Mouse (Mus musculus) embryonic facial prominence, embryonic 14.5 days (tissue): ENCODE measurements around the gene Cacna1d. TPM values are rescaled to one million over a fixed set of nuclear protein-coding genes. Genes with fewer than 3 reads are reported as not detected.

Source experiments
- ATAC-seq: fragments of 200-750 bp; cut with Nextera tagmentation; 2 replicates; pipeline ENCODE4 v1.8.0; 2017; ENCODE audit warnings: low read depth, moderate number of reproducible peaks, moderate TSS enrichment
- DNase-seq: peaks from one replicate; pipeline ENCODE4 v3.0.0-alpha.2; 2015; ENCODE audit warnings: low spot score
- H3K27ac ChIP-seq: fragments of 300-500 bp; sonication (generic); replicated peaks from 2 replicates; pipeline ENCODE4 v1.5.1; 2014; ENCODE audit warnings: low read depth, mild to moderate bottlenecking, low read length, moderate library complexity
- H3K27me3 ChIP-seq: fragments of 300-500 bp; sonication (generic); replicated peaks from 2 replicates; pipeline ENCODE4 v1.6.1; 2014; ENCODE audit warnings: low read length; ENCODE audit not compliant: control insufficient read depth, insufficient read depth
- H3K36me3 ChIP-seq: fragments of 300-500 bp; sonication (generic); 2 replicates; pipeline ENCODE4 v1.6.1; 2014; ENCODE audit warnings: low read length, mixed read lengths; ENCODE audit not compliant: control insufficient read depth, insufficient read depth
- H3K4me1 ChIP-seq: fragments of 300-500 bp; sonication (generic); 2 replicates; pipeline ENCODE4 v1.6.1; 2014; ENCODE audit warnings: antibody characterized with exemption, low read length; ENCODE audit not compliant: control insufficient read depth, insufficient read depth
- H3K4me2 ChIP-seq: fragments of 300-500 bp; sonication (generic); 2 replicates; pipeline ENCODE4 v1.6.1; 2014; ENCODE audit warnings: low read depth, mild to moderate bottlenecking, low read length, moderate library complexity, mixed read lengths
- H3K4me3 ChIP-seq: fragments of 300-500 bp; sonication (generic); 2 replicates; pipeline ENCODE4 v1.5.1; 2014; ENCODE audit warnings: low read depth, mild to moderate bottlenecking, low read length
- H3K9ac ChIP-seq: fragments of 300-500 bp; sonication (generic); 2 replicates; pipeline ENCODE4 v1.6.1; 2014; ENCODE audit warnings: low read depth, mild to moderate bottlenecking, low read length, moderate library complexity, mixed read lengths
- H3K9me3 ChIP-seq: fragments of 300-500 bp; sonication (generic); 2 replicates; pipeline ENCODE4 v1.6.1; 2016; ENCODE audit warnings: low read length; ENCODE audit not compliant: control insufficient read depth
- WGBS: fragments of 180-500 bp; shearing (Covaris S2); extraction: QIAGEN DNeasy Blood & Tissue Kit; methylation state at CpG from one replicate; pipeline ENCODE4 v1.1.7; 2014; 5-methylcytosine and 5-hydroxymethylcytosine counted together
- polyA plus RNA-seq: library from polyadenylated mRNA; unstranded; fragments of >200 nt; fragmentation: Nextera tagmentation; extraction: Ambion mirVana; gene quantifications from 2 replicates; pipeline ENCODE4 v1.2.1, GENCODE M21; 2014

Cacna1d gene
- polyA plus RNA-seq, 1 experiment from 2014 or later, result 3.5 TPM

DNA sequence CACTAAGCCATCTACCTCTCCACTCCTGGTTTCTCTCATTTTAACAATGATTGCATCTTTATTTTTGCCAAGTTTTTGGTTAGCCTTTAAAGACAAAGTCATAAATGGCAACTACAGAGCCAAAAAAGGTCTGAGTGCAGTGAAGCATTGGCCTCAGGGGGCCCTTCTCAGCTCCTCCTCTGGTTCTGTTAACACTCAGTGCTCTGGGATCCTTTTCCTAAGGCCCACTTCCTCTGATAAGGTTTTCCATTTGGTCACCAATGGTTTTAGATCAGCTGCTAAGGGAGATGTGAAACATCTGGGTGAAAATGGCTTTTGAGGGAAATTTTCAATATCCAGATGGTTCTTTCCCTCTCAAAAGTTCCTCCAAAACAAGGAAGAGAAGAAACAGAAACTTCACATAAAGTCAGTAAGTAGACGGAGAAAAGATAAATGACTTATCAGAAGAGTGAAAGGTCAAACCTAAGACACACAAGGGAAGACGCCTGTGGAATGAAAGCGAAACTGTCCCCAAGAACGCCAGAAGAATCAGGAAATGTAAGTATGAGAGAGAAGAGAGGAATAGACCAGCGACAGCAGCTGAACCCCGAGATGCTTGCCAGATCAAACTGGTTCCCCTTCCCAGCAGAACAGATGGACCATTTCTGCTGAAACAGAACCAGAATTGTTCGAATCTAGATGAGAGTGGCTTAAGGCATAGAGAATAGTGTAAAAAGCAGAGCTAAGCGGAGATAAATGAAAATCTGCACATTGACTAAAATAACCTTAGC is 85.6 kb downstream of the Cacna1d start:
- Histone ChIP-seq H3K27ac (no peak overlapping the region), H3K4me2 (no peak overlapping the region), H3K4me1 (no peaks in the 10 kb centered on the region), H3K27me3 (no peaks in the 10 kb centered on the region), H3K9ac (no peak overlapping the region), H3K36me3 (no peaks in the 10 kb centered on the region), H3K4me3 (no peak overlapping the region), H3K9me3 (0 out of 2 replicates have a peak, but pooled peaks cover 3% of the 10 kb centered on the region)
- DNase-seq, result no peak
- no peak for ATAC-seq
- WGBS, result 70% methylated on average over 8 of the region's 8 CpGs

DNA sequence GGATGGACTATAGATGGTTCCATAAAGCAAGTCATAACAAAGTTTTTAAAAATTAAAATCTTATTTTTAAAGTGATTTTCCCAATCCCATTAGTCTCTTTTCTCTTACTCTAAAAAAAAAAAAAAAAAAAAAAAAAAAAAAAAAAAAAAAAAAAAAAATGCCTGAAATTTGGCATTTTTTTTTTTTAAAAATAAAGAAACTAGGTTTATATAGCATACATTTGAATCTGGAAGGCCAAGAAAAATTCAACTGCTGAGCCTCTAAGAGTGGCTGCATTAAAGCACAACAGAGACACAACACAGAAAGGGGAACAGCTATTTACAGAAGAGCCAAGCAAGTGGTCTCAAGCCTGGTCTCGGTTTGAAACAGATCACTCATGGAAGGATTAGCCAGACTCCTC is 112.9 kb downstream of the Cacna1d start:
- no peaks in the 10 kb centered on the region for H3K4me1 ChIP-seq
- H3K4me2 ChIP-seq, result no peak overlapping the region
- no peak for DNase-seq
- no peaks in the 10 kb centered on the region for H3K27me3 ChIP-seq
- peaks cover 4% of the 10 kb centered on the region; the same call in 1 of the 2 replicates for H3K9me3 ChIP-seq
- H3K9ac ChIP-seq, result no peak overlapping the region
- H3K4me3 ChIP-seq, result no peak overlapping the region
- WGBS, result 65% methylated on average over 1 of the region's 1 CpGs
- H3K36me3 ChIP-seq, result no peaks in the 10 kb centered on the region
- ATAC-seq, result no peak
- H3K27ac ChIP-seq, result no peak overlapping the region

DNA sequence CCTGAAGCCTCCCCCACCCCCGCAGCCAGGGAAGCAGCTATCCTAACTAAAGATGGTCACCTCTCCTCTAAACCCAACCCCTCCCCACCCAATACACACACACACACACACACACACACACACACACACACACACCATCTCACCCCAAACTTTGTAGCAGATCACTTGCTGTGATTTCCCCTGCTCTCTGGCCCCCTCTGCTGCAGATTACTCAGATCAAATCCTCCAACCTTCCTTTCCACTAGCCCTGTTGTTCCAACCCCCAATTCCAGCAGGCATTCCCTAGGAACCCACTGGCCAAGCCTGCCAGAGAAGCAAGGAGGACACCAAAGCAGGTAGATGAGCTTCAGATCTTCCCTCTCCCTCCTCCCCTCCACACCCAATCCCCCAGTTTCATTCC is 118.4 kb downstream of the Cacna1d start:
- DNase-seq, result no peak
- Histone ChIP-seq H3K4me1 (no peaks in the 10 kb centered on the region), H3K27ac (no peak overlapping the region), H3K36me3 (no peaks in the 10 kb centered on the region), H3K9me3 (peaks cover 4% of the 10 kb centered on the region; the same call in 1 of the 2 replicates), H3K9ac (no peak overlapping the region), H3K4me2 (no peak overlapping the region), H3K27me3 (no peaks in the 10 kb centered on the region), H3K4me3 (no peak overlapping the region)
- WGBS, result 25% methylated on average over 1 of the region's 1 CpGs
- ATAC-seq, result no peak

DNA sequence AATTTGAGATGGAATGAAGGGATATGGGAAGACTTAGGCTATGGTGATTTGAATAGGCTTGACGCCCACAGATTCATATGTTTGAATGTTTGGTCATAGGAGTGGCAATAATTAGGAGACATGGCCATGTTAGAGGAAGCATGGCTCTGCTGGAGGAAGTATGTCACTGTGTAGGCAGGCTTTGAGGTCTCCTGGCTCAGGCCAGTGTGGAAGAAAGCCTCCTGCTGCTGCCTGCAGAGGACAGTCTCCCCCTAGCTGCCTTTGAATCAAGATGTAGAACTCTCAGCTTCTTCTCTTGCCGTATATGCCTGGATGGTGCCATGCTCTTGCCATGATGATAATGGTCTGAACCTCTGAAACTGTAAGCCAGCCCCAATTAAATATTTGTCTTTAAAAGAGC is 120.2 kb downstream of the Cacna1d start:
- DNase-seq (no peak), ATAC-seq (no peak)
- Histone ChIP-seq H3K27ac (no peak overlapping the region), H3K9me3 (peaks cover 4% of the 10 kb centered on the region; the same call in 1 of the 2 replicates), H3K4me3 (no peak overlapping the region), H3K36me3 (no peaks in the 10 kb centered on the region), H3K4me1 (no peaks in the 10 kb centered on the region), H3K4me2 (no peak overlapping the region), H3K9ac (no peak overlapping the region), H3K27me3 (no peaks in the 10 kb centered on the region)
- 75% methylated on average over 2 of the region's 2 CpGs for WGBS

DNA sequence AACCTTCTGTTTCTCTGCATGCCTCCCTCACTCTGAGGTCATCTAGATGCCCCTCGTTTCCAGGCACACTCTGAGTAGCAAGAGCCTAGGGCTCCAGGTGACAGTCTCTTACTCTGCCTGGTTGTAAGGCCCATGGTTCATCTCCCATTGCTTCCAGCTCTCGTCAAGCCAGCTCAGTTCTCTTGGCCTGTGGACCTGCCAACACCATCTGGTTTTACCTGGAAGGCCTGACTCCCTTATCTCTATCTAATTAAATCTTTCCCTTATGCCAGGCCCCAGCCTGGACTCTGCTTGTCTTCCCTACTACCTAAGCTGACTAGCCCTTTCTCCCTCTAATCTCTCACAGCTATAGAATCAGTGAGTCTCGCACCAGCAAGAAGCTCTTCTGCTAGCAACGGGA is 124.2 kb downstream of the Cacna1d start:
- DNase-seq (no peak), ATAC-seq (no peak)
- Histone ChIP-seq H3K9ac (no peak overlapping the region), H3K4me1 (no peaks in the 10 kb centered on the region), H3K4me3 (no peak overlapping the region), H3K36me3 (no peaks in the 10 kb centered on the region), H3K9me3 (no peaks in the 10 kb centered on the region), H3K27me3 (no peaks in the 10 kb centered on the region), H3K27ac (no peak overlapping the region), H3K4me2 (no peak overlapping the region)
- 79% methylated on average over 4 of the region's 4 CpGs for WGBS

DNA sequence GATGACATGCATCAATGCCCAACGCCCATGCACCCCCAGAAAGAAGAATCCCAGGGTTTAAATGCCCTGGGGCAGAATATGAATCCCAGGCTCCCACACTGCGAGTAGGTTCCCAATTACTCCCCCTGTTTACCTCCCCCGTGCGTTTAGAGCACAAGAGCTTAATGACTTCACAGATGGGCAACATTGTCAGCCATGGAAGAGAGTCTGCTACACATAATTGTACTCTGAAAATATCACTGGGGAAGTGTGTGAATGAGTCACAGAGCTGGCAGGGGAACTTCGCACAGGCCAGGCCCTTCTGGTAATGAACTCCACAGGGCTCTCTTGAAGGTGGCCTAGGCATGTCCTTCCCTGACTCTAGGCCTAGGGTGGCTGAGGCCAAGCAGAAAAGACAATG is 125.4 kb downstream of the Cacna1d start:
- no peak overlapping the region for H3K4me2 ChIP-seq
- 59% methylated on average over 5 of the region's 5 CpGs for whole genome bisulfite sequencing
- no peak overlapping the region for H3K4me3 ChIP-seq
- H3K27me3 ChIP-seq, result no peaks in the 10 kb centered on the region
- DNase-seq (no peak), ATAC-seq (no peak)
- H3K4me1 ChIP-seq, result no peaks in the 10 kb centered on the region
- H3K27ac ChIP-seq, result no peak overlapping the region
- no peaks in the 10 kb centered on the region for H3K9me3 ChIP-seq
- no peaks in the 10 kb centered on the region for H3K36me3 ChIP-seq
- H3K9ac ChIP-seq, result no peak overlapping the region

DNA sequence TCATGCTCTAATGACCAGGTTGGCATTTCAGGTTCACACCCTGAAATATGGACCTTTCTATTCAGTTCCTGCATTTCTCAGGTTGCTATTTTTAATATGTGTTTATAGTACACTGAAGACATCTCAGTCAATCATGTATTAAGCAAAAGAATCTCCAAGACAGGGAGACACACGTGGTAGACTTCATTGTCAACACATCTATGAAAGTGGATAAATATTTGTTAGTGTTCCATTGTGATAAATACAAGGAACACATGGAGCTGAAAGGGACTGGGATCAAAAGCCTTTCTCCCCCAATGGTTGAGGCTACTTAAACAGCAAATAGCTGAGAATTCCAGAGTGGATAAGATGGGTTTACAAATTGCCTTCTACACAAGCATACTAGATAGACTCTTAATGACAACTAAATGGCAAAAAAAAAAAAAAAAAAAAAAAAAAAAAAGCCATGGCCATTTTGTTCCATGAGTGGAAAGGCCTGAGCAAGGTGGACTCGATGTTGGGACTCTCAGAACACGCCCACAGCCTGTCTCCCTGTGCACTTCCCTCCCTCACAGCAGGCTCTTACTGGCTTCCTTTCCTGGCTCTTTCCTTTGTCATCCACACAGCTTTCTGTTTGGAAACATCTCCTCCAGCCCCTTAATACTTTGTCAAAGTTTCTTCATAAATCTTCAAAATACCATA is 127.6 kb downstream of the Cacna1d start:
- Histone ChIP-seq H3K36me3 (no peaks in the 10 kb centered on the region), H3K4me2 (no peak overlapping the region), H3K9ac (no peak overlapping the region), H3K9me3 (no peaks in the 10 kb centered on the region), H3K27ac (no peak overlapping the region), H3K4me3 (no peak overlapping the region), H3K4me1 (no peaks in the 10 kb centered on the region), H3K27me3 (no peaks in the 10 kb centered on the region)
- no peak for DNase-seq
- ATAC-seq, result no peak
- 72% methylated on average over 3 of the region's 3 CpGs for WGBS

DNA sequence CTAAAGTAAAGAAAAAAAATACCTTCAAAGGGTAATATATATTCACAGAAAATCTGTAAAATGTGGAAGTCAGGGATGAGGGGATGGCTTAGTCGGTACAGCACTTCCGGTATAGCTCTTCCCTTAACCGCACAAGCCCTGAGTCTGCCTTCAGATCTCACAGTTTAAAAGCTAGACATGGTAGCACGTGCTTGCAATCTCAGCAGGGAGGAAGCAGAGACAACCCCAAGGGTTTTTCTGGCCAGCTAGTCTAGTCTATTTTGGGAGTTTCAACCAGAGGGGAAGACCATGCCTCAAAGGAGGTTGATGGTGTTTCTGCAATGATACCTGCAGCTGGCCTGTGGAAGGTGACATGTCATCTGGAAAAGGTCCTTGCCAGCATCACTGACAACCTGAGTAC is 128.9 kb downstream of the Cacna1d start:
- Histone ChIP-seq H3K36me3 (no peaks in the 10 kb centered on the region), H3K27me3 (no peaks in the 10 kb centered on the region), H3K4me3 (no peak overlapping the region), H3K27ac (no peak overlapping the region), H3K4me2 (no peak overlapping the region), H3K9me3 (no peaks in the 10 kb centered on the region), H3K9ac (no peak overlapping the region), H3K4me1 (no peaks in the 10 kb centered on the region)
- WGBS, result 85% methylated on average over 4 of the region's 4 CpGs
- DNase-seq, result no peak
- ATAC-seq, result no peak

DNA sequence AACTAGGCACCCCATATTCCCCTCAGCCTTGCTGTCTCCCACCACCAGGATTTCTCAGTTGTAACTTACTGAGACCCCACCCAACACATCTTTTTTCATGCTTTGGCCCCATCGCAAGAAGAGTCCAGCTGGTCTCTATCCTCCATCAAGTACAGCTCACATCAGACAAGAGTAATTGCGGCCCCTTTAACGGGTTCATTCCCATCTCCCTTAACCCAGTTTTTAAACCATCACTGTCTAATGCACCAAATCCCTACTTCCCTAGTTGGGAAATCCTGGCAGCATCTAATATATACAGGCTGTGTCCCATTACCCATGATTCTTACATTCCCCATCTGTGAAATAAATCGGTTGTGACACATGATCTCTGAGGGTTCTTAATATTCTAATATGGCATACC is 130.8 kb downstream of the Cacna1d start:
- no peak overlapping the region for H3K4me3 ChIP-seq
- no peaks in the 10 kb centered on the region for H3K4me1 ChIP-seq
- no peak overlapping the region for H3K9ac ChIP-seq
- ATAC-seq, result no peak
- H3K27me3 ChIP-seq, result no peaks in the 10 kb centered on the region
- no peak overlapping the region for H3K27ac ChIP-seq
- H3K36me3 ChIP-seq, result no peaks in the 10 kb centered on the region
- H3K9me3 ChIP-seq, result no peaks in the 10 kb centered on the region
- no peak for DNase-seq
- 46% methylated on average over 4 of the region's 4 CpGs for WGBS
- H3K4me2 ChIP-seq, result no peak overlapping the region
